Mouse (Mus musculus): ENCODE measurements around the gene Zic5.

DNA sequence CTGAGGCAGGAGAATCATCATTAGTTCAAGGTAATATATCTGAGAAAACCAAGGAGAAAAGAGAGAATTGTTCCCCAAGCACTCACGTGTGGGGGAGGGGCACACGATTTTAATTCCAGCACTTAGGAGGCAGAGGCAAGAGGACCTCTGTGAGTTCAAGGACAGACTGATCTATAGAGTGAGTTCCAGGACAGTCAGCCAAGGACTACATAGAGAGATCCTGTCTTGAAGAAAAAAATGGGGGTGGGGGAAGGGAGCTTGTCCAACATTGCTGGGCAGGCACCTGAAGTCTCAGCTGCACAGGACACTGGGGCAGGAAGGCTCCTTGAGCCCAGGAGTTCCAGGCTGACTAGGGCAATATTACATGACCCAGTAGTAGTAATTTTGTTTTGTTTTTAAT is 50.7 kb downstream of the Zic5 start:
- TF ChIP-seq POLR2A (IDR thresholded peaks at IDR 0.05; ENCODE audit: borderline replicate concordance, insufficient read depth, low read length) (no peak), CTCF (IDR thresholded peaks at IDR 0.05; ENCODE audit: borderline replicate concordance, insufficient read depth, low read depth, low read length) (no peak)

Data from cerebellum, adult 2 months (tissue).